Mouse (Mus musculus) cerebral cortex, adult 2 months (tissue): ENCODE results near the gene Als2cl.

Experiments used
- WGBS: fragments of 180-500 bp; shearing (Covaris S2); methylation state at CpG from one replicate; pipeline ENCODE4 v1.1.7; 2018; 5-methylcytosine and 5-hydroxymethylcytosine counted together

Gene Als2cl

DNA sequence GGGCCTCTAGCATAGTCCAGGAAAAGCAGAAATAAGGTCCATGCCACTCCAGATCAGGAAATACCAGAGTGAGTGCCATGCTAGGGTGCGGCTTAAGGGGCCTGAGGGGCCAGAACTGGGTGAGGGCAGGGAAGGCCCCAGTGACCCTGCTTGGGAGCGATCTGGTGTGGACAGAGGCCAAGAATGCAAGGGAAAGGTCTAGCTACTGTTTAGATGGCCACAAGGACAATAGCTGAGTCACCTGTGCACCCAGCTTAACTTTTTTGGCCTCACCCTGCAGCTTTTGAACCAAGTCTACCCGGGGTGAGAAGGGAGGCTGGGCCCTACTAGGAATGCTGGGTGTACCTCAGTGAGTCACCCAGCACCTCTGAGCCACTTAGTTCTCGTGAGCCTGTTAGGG, 1.1 kb downstream of the Als2cl start:
- WGBS = 77% methylated on average over 4 of the region's 4 CpGs

DNA sequence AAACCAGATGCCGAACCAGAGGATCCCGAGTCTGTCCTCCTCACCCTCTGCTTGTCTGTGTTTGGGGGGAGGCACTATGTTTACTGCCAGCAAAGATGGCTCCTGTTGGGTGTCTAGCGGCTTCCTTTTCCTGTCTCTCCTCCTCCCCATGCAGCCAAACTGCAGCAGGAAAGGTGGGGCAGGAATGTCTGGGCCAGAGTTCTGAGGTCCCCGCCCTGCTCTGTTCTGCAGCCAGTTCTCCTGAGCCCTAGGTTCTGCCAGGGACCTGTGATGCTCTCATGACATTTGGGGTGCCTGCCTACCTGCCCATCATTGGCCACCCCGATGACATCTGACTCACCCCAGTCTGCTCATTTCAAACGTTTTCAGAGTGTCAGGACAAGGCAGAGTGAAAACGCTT, 2.3 kb downstream of the Als2cl start:
- WGBS = 76% methylated on average over 7 of the region's 7 CpGs

DNA sequence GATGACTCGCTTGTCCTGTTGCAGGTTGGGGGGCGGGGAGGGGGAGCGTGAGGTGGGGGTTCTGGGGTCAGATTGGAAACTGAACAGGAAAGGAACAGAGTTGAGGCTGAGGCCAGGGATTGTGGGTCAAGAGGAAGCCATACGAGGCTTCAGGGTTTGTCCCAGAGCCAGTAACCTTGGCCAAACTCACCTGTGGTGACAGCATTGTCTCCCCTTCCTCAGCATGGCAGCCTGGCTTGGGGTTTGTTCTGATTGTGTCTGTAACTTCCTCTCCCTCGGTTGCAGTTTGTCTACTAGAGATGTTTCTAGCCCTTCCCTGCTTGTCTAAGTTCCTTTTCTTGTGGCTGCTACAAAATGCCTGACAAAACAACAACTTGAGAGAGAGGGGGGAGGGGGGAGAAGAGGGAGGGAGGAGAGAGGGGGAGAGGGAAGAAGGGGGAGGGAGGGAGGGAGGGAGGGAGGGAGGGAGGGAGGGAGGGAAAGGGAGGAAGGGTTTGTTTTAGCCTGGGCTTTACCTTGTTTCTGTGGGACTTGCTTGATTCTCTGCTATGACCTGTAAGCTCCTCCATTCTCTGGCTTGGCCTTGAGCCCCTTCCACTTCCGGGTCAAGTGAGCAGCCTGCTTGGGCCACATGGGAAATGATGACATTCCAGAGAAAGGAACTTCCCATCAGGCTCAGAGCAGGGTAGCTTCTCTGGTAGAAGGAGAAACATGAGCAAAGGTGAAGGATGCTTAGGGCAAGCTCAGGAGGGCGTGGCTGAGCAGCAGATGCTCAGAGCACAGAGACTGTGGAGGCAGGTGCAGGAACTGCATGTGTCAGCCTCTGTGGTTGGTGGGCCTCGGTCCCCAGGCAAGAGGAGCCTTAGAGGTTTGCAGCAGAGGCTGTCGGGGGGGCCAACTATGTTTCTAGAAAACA, 8.0 kb downstream of the Als2cl start:
- WGBS = 69% methylated on average over 9 of the region's 9 CpGs

DNA sequence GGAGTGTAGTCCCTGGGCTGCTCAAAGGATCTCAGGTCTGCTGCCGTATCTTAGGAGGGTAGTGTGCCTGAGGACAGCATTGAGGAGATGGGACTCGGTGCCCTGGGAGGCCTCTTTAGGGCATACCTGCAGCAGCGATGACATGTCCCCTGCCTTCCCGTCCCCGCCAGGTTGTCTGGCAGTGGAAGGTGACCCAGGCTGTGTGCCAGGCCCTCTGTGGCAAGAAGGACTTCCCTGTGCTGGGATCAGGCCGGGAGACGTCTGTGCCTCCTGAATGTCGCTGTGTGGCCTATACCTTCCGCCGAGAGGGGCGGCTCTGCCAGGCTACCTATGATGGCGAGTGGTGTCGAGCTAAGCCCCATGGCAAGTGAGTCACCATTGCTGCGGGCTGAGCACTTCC, 9.3 kb downstream of the Als2cl start:
- WGBS = 95% methylated on average over 14 of the region's 14 CpGs

DNA sequence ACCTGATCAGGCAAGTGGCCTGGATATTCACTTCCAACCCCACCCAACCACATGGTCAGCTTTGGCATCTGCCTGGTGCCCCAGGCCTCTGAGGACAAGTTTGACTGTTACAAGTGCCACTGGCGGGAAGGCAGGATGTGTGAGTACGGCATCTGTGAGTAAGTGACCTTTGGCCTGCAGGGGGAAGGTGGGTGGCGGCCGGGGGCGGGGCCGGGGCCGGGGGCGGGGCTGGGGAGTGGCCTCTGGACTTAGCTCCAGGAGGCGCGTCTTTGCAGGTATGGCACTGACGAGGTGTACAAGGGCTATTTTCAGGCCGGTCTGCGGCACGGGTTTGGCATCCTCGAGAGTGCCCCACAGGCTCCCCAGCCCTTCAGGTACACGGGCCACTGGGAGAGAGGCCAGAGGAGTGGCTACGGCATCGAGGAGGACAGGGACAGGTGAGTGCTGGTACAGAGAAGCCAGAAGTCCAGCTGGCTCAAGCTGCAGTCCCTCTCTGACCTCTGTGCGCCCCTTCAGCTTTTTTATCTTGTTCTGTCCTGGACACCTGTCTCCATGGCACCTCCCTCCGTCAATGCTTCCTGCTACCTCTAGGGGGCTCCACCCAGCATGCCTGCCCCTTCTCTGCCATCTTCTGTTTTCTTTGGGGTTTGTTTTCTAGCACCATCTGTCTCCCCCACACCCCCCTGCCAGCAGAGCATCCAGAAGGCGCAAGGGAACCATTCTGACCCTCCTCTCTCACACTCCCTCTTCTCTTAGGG, 10.5 kb downstream of the Als2cl start:
- 25% methylated on average over 21 of the region's 21 CpGs for WGBS

DNA sequence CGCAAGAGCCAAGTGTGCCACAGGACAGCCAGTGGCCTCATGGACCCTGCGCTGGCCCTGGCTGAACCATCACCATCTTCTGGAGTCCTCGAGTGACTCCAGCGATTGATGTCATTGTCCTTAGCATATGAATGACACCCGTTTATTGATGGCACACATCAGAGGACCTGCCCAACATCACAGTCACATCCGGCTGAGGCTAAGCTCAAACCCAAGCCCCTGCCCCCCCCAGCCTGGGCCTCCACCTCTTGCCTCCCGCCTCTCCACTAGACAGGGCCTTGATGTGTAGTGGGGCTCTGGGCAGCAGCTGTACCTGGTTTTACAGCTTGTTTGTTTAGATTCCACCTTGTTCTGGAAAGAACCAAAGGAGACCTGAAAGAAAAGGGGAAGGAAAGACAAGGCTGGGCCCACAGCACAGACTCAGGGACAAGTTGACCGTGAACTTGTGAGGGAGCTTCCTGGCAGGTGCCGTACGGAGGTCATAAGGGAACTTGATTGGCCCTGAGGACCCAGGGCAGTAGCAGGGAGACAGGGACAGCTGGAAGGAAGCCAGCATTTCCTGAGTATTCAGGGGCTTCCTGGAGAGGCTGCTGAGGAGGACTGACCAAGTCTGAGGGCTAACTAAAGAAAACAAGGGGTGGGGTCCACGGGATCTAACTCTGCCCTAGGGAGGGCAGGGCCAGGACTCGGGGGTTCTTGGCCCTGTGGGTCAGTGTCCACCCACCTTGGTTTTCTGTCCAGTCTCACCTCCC, 11.6 kb downstream of the Als2cl start:
- WGBS = 83% methylated on average over 12 of the region's 12 CpGs

DNA sequence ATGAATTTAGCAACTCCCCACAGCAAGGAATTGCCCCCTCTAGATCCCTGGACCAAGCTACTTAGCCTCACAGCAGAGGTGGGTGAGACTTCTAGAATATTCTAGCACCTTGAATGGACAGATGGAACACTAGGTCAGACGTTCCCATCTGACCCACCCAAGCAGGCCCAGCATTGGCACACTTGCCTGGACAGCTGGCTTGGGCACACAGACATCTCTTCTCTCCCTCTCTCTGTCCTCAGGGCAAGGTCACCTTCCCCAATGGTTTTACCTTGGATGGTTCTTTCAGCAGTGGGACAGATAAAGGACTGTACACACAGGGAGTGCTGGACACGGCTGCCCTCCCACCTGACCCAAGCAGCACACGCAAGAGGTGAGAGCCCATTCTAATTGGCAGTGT, 12.9 kb downstream of the Als2cl start:
- 89% methylated on average over 3 of the region's 3 CpGs for WGBS

DNA sequence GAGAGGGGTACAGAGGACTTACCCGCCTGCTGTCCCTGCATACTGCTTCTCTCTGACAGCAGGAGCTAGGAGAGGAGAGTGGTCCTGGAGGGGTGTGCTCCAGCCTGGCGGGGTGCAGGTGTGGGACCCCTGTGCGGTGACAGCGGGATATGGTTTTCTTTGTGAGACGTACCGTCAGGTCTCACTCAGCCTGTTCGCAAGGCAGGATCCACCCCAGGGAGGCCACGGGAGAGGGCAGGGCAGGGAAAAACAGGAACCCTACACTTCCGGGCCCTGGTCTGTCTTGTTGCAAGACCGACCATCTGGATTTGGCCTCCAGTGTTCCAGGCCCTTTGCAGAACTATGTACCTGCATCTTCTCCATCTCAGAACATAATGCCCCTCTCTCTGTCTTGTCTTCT, 13.8 kb downstream of the Als2cl start:
- WGBS = 82% methylated on average over 10 of the region's 10 CpGs

DNA sequence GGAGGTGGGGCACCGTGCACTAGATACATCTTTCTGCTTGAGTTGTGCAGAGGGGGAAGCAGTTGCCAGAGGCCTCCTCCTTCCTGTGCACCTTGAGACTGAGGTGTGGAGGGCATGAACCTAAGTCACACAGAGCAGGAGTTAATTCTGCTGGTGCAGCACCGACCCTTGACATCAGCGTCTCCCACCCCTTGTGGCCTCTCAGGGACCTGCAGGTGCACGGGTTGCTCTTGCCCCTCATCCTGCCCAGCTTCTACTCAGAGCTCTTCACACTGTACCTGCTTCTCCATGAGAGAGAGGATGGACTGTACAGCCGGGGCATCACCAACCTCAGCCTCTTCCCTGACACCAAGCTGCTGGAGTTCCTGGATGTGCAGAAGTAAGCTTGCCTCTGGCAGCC, 15.8 kb downstream of the Als2cl start:
- 76% methylated on average over 5 of the region's 5 CpGs for WGBS

DNA sequence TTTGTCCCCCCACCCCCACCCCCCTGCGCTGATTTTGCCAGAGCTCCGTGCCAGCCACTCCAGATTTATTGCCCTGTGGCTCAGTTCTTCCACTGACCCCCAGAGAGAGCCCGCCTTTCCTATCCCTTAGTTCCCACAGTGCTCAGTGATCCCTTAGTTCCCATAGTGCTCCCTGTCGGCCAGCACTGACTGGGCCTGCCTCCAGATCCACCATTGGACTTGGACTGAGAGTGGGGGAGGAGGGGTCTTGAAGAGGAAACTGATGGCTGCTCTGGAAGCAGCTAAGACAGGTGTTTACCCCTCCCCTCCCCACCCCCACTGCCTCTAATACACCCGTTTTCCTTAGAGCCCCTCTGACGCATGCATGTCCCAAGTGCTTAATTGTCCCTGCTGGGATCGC, 16.3 kb downstream of the Als2cl start:
- 40% methylated on average over 7 of the region's 7 CpGs for WGBS

DNA sequence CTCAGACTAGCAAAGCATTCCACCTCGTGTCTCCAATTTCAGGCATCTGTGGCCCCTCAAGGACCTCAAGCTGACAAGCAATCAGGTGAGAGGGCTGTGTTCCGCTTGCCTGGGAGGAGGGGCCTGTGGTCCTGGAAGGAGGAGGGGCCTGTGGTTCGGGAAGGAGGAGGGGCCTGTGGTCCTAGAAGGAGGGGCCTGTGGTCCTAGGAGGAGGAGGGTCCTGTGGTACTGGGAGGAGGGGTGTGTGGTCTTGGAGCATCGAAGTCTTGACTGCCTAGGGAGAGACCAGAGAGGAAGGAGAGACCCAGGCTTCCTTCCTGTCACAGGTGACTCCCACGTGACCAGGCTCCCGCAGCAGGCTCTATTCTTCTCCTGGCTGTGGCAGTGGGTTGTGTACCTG, 16.9 kb downstream of the Als2cl start:
- WGBS = 38% methylated on average over 6 of the region's 6 CpGs

DNA sequence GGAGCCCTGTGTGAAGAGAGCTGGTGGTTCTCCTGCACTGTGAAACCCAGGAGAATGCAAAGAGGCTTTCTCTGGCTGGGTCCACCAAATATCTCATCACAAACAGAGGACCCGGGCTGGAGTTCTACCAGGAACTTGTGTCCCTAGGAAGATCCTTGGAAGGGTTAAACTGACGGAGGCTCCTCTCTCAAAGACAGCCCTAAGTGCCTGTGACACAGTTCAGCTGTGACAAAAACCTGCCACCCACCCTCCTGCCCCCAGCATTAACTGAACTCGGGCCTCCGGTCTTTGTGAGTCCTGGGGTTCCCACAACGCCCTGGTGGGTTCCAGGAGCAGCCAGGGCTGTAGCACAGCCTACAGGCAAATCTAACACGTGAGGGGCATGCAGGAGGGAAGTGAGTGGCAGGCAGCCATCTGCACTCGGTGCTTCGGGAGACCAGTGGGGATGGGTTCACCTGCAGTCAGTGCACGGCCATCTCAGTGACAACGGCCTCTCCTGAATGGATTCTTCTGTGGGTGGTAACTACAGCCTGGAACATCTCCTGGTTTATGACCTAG, 19.9 kb downstream of the Als2cl start:
- WGBS = 74% methylated on average over 10 of the region's 10 CpGs

DNA sequence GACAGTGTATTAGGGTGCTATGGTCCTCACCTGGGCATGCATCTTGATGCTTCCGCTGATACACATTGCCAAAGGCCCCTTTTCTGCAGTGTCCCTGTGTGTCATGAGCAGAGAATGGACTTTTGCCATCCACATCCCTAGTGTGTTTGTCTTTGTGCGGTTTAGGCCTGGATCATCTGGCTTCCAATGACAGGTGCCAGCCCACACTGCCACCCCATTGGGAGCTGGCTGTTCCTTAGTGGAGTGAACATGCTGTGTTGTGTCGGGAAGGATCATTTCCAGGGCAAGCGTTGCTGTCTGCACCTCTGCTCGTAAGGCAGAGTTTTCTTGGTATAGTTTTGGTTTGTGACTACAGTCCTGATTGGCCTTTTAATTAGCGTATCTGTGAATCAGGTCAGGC, 21.5 kb downstream of the Als2cl start:
- WGBS = 82% methylated on average over 6 of the region's 6 CpGs

DNA sequence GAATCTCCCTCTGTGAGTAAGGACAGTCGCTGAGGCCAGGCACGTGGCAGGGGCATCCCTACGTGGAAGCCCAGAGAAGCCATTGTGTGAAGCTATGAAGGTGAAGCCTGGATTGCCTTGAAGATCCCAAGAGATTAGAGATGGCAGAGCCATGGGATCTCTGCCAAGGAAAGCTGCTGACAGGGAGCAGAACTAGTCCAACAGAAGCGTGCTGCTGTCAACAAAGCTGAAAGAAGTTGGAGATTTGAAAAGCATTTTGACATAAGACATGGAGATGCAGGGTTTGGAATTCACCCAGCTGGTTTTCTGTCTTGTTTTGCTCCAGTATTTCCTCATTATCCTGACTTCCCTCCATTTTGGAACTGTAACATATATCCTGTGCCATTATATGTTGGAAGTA, 22.6 kb downstream of the Als2cl start:
- WGBS = 76% methylated on average over 4 of the region's 4 CpGs

DNA sequence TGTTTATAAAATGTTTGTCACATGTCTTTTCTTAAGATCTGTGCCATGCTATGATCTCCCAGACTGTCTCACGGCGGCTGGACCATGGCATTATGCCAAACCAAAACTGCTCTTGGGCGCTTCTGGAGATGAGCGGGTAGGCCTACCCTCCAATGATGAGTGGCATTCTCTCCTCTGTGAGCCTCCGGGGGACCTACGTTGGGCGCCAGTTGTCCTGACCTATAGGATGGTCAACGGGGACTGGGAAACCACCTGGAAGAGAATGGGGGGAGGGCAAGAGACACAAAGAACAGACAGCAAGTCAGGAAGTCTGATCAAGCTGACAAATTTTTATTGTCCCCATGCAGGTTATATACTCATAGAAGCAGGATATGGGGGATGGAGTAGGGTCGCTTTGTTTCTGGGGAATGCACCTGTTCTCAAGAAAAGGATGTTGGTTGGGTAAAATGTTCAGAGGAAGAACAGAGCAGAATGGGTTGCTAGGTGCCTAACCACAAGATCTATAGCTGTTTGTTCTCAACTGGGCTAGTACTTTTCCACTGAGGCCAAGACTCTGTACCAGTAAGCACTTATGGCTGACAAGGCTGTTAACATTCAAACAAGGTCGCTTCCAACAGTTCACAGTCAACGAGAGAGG, 27.6 kb downstream of the Als2cl start:
- 96% methylated on average over 11 of the region's 11 CpGs for WGBS

DNA sequence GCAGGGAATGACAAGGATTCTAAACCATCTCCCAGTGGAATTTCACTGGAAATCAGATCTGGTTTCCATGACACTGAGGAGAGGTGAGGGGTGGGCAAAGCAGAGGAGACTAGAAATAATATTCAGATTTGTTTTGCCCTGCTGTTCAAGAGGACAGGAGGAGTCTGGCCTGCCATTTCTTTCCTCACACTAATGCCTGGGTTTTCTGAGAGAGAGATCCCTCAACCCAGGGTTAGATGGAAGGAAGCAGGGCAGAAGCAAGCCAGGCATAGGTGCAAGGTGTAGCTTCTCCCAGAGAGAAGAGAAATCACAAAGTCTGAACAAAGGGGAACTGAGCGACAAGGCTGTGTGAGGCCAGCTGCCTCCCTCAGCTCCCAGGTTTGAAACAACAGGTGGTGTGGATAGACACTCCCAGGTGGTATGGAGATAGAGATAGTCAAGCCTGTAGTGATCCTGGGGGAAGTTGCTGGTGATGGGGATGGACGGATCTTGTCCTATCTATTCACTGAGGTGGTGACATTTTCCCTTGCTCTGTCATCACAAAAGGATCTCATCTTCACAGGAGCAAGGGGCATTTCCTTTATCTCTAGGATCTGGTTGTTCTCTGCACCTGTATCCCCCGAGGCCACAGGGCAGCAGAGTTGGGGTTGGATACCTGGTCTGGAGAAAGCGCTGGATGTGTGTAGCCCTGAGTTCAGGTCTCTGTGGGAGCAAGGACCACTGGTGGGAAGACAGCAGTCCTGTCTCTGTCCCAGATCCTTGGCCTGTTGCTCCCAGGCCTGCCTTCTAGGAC, 28.4 kb downstream of the Als2cl start:
- WGBS = 90% methylated on average over 4 of the region's 4 CpGs

DNA sequence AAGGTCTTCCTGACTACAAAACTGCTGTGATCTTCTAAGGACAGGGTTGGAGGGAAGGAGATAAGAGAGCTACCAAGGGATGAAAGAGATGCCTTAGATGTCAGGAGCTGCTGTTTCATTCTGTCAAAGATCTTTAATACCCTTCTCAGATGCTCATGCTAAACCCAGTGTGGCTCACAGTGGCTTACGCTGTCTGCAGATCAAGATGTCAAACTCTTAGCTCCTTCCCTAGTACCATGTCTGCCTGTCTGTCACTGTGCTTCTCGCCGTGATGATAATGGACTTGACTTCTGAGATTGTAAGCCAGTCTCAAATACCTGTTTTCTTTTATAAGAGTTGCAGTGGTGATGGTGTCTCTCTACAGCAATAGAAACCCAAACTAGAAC, 29.0 kb downstream of the Als2cl start:
- 98% methylated on average over 3 of the region's 3 CpGs for WGBS

DNA sequence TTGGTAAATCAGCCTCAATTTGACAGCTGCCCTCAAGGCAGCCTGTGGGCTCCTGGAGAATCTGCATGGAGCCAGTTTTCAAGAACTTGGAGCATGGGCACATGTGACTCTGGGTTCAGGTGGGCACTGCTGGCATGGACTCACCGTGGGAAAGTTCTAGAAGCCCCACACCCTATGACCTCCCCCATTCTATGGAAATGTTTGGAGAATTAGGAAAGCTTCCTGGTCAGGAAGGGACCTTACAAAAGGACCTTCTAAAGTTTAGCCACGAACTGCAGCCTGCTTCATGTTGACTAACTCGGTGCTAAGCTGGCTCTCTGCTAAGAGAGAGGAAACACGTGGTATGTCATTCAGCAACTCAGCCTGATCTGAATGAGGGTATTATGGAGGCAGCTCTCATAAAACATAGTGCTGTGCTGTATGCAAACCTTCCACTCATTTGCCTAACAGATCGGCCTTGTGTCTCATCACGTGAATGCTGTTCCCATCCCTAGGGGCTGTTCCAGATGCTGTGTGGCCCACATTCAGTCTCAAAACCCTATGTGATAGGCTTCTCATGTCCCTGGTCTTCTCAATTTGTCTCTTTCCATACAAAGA, 29.8 kb downstream of the Als2cl start:
- 64% methylated on average over 6 of the region's 6 CpGs for WGBS

DNA sequence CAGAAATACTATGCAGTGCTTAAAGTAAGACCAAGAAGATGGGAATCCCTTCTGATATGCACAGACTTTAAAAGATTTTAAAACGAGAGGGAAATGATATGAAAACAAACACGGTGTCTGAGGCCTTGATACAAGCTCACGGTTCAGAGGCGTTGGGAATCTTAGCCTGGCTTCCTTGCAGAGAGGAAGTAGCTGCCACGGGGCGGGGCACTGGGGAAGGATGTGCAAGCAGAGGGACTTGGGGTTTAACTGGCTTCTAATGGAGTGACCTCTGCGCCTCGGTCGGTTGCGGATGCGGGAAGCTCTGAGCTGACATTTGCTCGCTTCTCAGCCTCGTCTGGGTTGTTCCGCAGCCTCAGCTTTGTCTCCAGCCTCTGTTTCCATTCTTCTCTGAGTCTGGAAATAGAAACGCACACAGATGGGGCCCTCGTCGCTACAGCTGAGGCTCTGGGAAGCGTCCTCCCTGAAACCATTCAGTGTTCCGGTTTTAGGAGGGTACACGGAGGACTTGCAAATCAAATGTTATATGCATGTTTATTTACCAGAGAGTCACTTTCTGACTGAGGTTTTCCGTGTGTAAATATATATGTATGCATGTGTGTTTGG, 35.1 kb downstream of the Als2cl start:
- WGBS = 45% methylated on average over 21 of the region's 21 CpGs

DNA sequence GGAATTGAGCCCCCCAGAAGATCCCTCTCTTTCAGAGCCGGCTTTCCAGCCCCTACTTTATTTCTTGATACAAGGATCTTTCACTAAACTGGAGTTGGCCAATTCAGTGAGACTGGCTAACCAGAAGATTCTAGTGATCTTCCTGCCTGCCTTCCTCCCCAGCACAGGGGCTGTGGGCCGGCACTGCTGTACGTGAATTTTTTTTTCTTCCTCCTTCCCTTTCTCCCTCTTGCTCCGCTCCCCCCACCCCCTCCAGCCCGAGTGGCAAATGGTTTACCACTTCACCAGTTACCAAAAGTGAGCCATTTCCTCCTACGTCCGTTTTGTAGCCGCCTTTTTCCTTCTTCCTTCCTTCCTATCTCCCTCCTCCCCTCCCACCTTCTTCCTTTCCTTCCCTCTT, 35.8 kb downstream of the Als2cl start:
- 62% methylated on average over 8 of the region's 8 CpGs for WGBS
